Mouse (Mus musculus) cerebellum, adult 9-11 months (tissue): ENCODE data around the gene Tmem121b.
A peak's percentile ranks its signal among the peaks of the same experiment; 100 is the strongest.

ENCODE experiments used
- DNase-seq: peaks from one replicate; pipeline ENCODE4 v3.0.0; 2022

The Tmem121b gene

GRCm38 (mm10) chr6:120491862-120492498 lies 1.6 kb downstream of the Tmem121b start:
- DNase-seq, result no peak

GRCm38 (mm10) chr6:120491064-120491463 lies 2.5 kb downstream of the Tmem121b start:
- DNase-seq, result no peak

- DNase-seq, result no peak
These were observed 4.1 kb downstream of the Tmem121b start for GRCm38 (mm10) chr6:120489461-120489860.

GRCm38 (mm10) chr6:120488647-120489046 lies 5.0 kb downstream of the Tmem121b start:
- no peak for DNase-seq

- peak; percentile 38 for DNase-seq
These were observed 7.5 kb downstream of the Tmem121b start for GRCm38 (mm10) chr6:120486051-120486510.

GRCm38 (mm10) chr6:120485038-120485437 lies 8.6 kb downstream of the Tmem121b start:
- no peak for DNase-seq

- no peak for DNase-seq
These were observed 10.4 kb downstream of the Tmem121b start for GRCm38 (mm10) chr6:120483211-120483626.

- no peak for DNase-seq
These were observed 10.9 kb downstream of the Tmem121b start for GRCm38 (mm10) chr6:120482756-120483155.

- no peak for DNase-seq
These were observed 11.6 kb downstream of the Tmem121b start for GRCm38 (mm10) chr6:120482021-120482420.

GRCm38 (mm10) chr6:120481538-120481937 lies 12.1 kb downstream of the Tmem121b start:
- no peak for DNase-seq

GRCm38 (mm10) chr6:120480361-120480760 lies 13.2 kb downstream of the Tmem121b start:
- DNase-seq, result no peak

GRCm38 (mm10) chr6:120479302-120479701 lies 14.3 kb downstream of the Tmem121b start:
- DNase-seq, result no peak

GRCm38 (mm10) chr6:120475288-120475687 lies 18.3 kb downstream of the Tmem121b start:
- DNase-seq, result no peak

- no peak for DNase-seq
These were observed 20.2 kb downstream of the Tmem121b start for GRCm38 (mm10) chr6:120473427-120473826.

- no peak for DNase-seq
These were observed 21.0 kb downstream of the Tmem121b start for GRCm38 (mm10) chr6:120472455-120473140.

GRCm38 (mm10) chr6:120471991-120472441 lies 21.6 kb downstream of the Tmem121b start:
- no peak for DNase-seq

GRCm38 (mm10) chr6:120470666-120471065 lies 22.9 kb downstream of the Tmem121b start:
- no peak for DNase-seq

- no peak for DNase-seq
These were observed 23.8 kb downstream of the Tmem121b start for GRCm38 (mm10) chr6:120469770-120470169.

GRCm38 (mm10) chr6:120469268-120469667 lies 24.3 kb downstream of the Tmem121b start:
- no peak for DNase-seq

- DNase-seq, result no peak
These were observed 25.3 kb downstream of the Tmem121b start for GRCm38 (mm10) chr6:120468259-120468658.

GRCm38 (mm10) chr6:120466609-120467329 lies 26.8 kb downstream of the Tmem121b start:
- no peak for DNase-seq

GRCm38 (mm10) chr6:120465393-120465792 lies 28.2 kb downstream of the Tmem121b start:
- no peak for DNase-seq

GRCm38 (mm10) chr6:120464406-120464939 lies 29.1 kb downstream of the Tmem121b start:
- no peak for DNase-seq
